Mouse (Mus musculus): Measurements from ENCODE around the gene Prox1.

DNA sequence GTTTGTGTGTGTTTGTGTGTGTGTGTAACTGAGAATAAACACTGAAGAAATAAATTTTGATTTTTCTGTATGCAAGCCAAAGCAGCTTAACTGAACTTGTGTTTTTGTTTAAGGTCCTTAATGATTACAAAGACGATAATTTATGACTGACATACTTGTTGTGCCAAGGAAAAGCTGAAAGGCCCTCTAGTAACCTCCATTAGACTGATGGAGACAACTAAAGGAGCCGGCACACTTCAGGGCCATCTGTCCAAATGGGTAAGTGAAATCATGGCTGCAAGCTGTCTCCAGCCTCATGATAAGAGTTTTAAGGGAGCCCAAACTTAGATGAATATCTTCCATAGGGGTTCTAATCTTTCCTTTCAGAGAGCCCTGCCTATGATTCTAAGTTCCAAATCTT lies 15.5 kb downstream of the Prox1 start:
- TF ChIP-seq POLR2A (IDR thresholded peaks at IDR 0.05; ENCODE audit: low read depth, low read length) (no peak), CTCF (IDR thresholded peaks at IDR 0.05; ENCODE audit: extremely low read depth, insufficient read length, insufficient replicate concordance, low read depth, low read length) (no peak)
